Mouse (Mus musculus) megakaryocyte, adult 5-6 weeks (primary cell): ENCODE results near the gene Mrpl58. TPM values are rescaled to one million over a fixed set of nuclear protein-coding genes. Genes with fewer than 3 reads are reported as not detected.

ENCODE experiments used
- ATAC-seq: 2 replicates; pipeline ENCODE4 v1.8.0; 2016; ENCODE audit warnings: mild to moderate bottlenecking, inconsistent platforms; ENCODE audit not compliant: poor library complexity, severe bottlenecking
- total RNA-seq, 2 experiments: library from RNA; stranded (forward) in 1 of 2; stranded (reverse) in 1 of 2; fragments of 153-499, 151-499 nt in 1 of 2; fragments of 221-1000, 200-1000 nt in 1 of 2; gene quantifications; 2 replicates each; pipeline versions ENCODE4 v1.2.3 to v1.2.4; 2015 to 2017

The Mrpl58 gene
- total RNA-seq, 2 experiments from 2014 or later: 86.9 to 122 TPM

DNA sequence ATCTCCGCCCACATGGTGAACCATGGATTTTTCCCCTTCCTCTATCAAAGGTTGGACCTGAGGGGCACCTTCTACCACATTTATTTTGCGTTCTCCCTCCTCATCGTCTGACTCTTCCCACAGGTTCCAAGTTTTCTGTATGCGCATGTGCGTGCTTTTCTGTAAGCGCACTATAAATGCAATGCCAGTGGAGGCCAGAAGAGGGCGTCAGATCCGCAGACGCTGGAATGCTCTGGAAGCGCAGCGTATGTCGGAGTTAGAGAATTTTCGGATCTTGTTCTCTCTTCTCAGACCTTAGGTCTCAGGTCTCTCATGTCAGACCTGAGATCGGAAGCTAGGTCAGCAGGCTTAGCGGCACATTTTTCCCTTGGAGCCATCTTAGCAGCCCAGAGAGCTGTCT is 52.1 kb downstream of the Mrpl58 start:
- no peak for ATAC-seq

DNA sequence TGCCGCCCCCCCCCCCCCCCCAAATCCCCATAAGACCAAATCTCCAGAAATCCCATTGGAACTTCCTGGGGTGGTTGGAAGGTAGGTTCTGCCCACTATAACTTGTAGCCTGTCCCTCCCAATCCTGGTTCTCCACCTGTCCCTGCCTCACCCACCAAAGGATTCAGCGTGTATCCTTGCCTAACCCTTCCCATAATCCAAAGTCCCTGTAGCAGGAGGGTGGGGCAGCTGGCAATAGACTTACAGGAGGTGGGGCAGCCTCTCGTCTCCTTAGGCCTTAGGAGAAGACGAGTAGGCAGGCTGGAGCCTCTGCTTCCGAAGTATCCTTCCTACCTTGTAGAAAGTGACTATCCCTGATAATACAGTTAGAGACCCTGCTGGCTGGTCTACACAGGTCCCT is 52.6 kb downstream of the Mrpl58 start:
- ATAC-seq: no peak

DNA sequence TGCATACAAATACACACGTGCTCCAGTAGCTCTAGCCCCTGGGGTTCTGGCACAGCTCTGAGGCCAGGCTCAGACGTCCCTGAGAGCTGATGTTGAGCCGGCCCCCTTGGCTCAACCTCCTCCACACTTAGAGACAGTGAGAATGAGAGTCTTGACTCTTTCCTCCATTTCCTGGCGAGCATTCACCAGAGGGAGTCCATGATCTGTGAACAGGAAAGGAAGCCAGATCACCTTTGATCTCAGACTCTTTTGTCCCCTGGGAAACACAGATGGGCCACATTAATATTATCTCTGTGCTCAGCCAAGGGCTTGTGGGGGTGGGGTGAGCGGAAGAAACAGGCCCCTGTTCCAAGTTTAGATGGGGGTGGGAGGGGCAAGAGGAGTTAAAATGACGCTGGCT is 53.9 kb downstream of the Mrpl58 start:
- no peak for ATAC-seq

DNA sequence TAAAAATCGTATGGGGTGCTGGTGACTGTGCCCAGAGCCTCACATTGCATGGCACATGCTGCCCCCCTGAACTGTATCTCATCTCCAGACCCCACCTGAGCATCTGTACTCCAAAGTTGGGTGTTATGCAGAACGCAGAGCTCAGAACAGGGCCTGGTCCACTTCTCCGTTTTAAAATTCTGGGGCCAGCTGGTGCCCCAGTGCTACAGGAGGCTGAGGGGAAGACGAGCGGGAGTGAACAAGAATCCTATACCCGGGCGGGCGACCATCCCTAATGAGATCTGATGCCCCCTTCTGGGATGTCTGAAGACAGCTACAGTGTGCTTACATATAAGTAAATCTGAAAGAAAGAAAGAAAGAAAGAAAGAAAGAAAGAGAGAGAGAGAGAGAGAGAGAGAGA is 57.4 kb downstream of the Mrpl58 start:
- ATAC-seq: no peak

DNA sequence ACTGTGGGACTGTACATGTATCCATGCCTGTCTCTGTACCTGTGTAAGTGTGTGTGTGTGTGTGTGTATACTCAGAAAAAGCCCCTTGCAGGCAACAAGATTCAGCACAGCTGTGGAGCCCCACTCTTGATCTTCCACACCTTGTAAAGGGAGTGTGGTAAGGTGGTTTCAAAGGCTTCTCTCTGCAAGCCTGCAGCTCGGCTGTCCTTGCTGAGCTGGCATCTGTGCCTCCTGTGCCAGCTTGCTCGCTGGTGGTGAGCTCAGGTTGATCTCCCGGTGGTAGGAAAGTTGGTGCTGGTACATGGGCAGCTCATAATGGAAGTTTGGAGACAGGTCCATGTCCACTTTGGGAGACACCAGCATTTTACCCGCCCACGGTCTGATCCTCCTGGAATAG is 58.3 kb downstream of the Mrpl58 start:
- ATAC-seq: no peak

Other genes with a start within 250 kb of the Mrpl58 start
- 77.6 and 92.0 TPM in 2 replicates for gene Slc9a3r1, start 240.4 kb upstream of the Mrpl58 start, total RNA-seq (2015)
- 87.5 and 88.7 TPM in 2 replicates for gene Slc9a3r1, start 240.4 kb upstream of the Mrpl58 start, total RNA-seq (2017)
- gene Tmem104, start 216.3 kb upstream of the Mrpl58 start, total RNA-seq (2015): 23.9 and 25.7 TPM in 2 replicates
- gene Tmem104, start 216.3 kb upstream of the Mrpl58 start, total RNA-seq (2017): 6.1 and 8.7 TPM in 2 replicates
- gene Nat9, start 215.9 kb upstream of the Mrpl58 start, total RNA-seq (2015): 16.1 and 17.7 TPM in 2 replicates
- 23.9 and 36.1 TPM in 2 replicates for gene Nat9, start 215.9 kb upstream of the Mrpl58 start, total RNA-seq (2017)
- 0.05 TPM in 1 of 2 replicates, not detected in the other for gene Grin2c, start 136.5 kb upstream of the Mrpl58 start, total RNA-seq (2015)
- not detected in 2 replicates for gene Grin2c, start 136.5 kb upstream of the Mrpl58 start, total RNA-seq (2017)
- 4.4 and 5.6 TPM in 2 replicates for gene Fdxr, start 126.7 kb upstream of the Mrpl58 start, total RNA-seq (2015)
- 9.9 and 14.3 TPM in 2 replicates for gene Fdxr, start 126.7 kb upstream of the Mrpl58 start, total RNA-seq (2017)
- gene Fads6, start 106.1 kb upstream of the Mrpl58 start, total RNA-seq (2015): 0.58 and 0.71 TPM in 2 replicates
- gene Fads6, start 106.1 kb upstream of the Mrpl58 start, total RNA-seq (2017): 1.4 and 2.3 TPM in 2 replicates
- not detected in 2 replicates for gene Otop2, start 96.6 kb upstream of the Mrpl58 start, total RNA-seq (2015)
- not detected in 2 replicates for gene Otop2, start 96.6 kb upstream of the Mrpl58 start, total RNA-seq (2017)
- not detected in 2 replicates for gene Ush1g, start 81.7 kb upstream of the Mrpl58 start, total RNA-seq (2015)
- not detected in 2 replicates for gene Ush1g, start 81.7 kb upstream of the Mrpl58 start, total RNA-seq (2017)
- not detected in 2 replicates for gene Otop3, start 69.0 kb upstream of the Mrpl58 start, total RNA-seq (2015)
- gene Otop3, start 69.0 kb upstream of the Mrpl58 start, total RNA-seq (2017): not detected in 2 replicates
- gene Hid1, start 36.0 kb upstream of the Mrpl58 start, total RNA-seq (2015): 0.27 TPM in 1 of 2 replicates, not detected in the other
- gene Hid1, start 36.0 kb upstream of the Mrpl58 start, total RNA-seq (2017): 0.07 and 0.16 TPM in 2 replicates
- gene Cdr2l, start 21.8 kb upstream of the Mrpl58 start, total RNA-seq (2015): 0.21 and 0.58 TPM in 2 replicates
- 0.24 and 0.59 TPM in 2 replicates for gene Cdr2l, start 21.8 kb upstream of the Mrpl58 start, total RNA-seq (2017)
- 740 and 790 TPM in 2 replicates for gene Atp5h, start 16.2 kb downstream of the Mrpl58 start, total RNA-seq (2015)
- gene Atp5h, start 16.2 kb downstream of the Mrpl58 start, total RNA-seq (2017): 901 and 1,038 TPM in 2 replicates
- gene Kctd2, start 16.4 kb downstream of the Mrpl58 start, total RNA-seq (2015): 19.6 and 21.2 TPM in 2 replicates
- 14.5 and 16.8 TPM in 2 replicates for gene Kctd2, start 16.4 kb downstream of the Mrpl58 start, total RNA-seq (2017)
- gene Trim80, start 36.8 kb downstream of the Mrpl58 start, total RNA-seq (2015): not detected in 2 replicates
- not detected in 2 replicates for gene Trim80, start 36.8 kb downstream of the Mrpl58 start, total RNA-seq (2017)
- gene Slc16a5, start 58.7 kb downstream of the Mrpl58 start, total RNA-seq (2015): 0.09 and 0.42 TPM in 2 replicates
- 0.08 and 0.15 TPM in 2 replicates for gene Slc16a5, start 58.7 kb downstream of the Mrpl58 start, total RNA-seq (2017)
- gene Armc7, start 71.9 kb downstream of the Mrpl58 start, total RNA-seq (2015): 17.2 and 18.5 TPM in 2 replicates
- 19.8 and 38.6 TPM in 2 replicates for gene Armc7, start 71.9 kb downstream of the Mrpl58 start, total RNA-seq (2017)
- gene Nt5c, start 88.1 kb downstream of the Mrpl58 start, total RNA-seq (2015): 80.9 and 84.8 TPM in 2 replicates
- 104 and 113 TPM in 2 replicates for gene Nt5c, start 88.1 kb downstream of the Mrpl58 start, total RNA-seq (2017)
- gene Jpt1, start 110.6 kb downstream of the Mrpl58 start, total RNA-seq (2015): 211 and 220 TPM in 2 replicates
- 181 and 183 TPM in 2 replicates for gene Jpt1, start 110.6 kb downstream of the Mrpl58 start, total RNA-seq (2017)
- 507 and 587 TPM in 2 replicates for gene Sumo2, start 132.5 kb downstream of the Mrpl58 start, total RNA-seq (2015)
- 367 and 413 TPM in 2 replicates for gene Sumo2, start 132.5 kb downstream of the Mrpl58 start, total RNA-seq (2017)
- gene Nup85, start 160.7 kb downstream of the Mrpl58 start, total RNA-seq (2015): 52.2 and 59.7 TPM in 2 replicates
- gene Nup85, start 160.7 kb downstream of the Mrpl58 start, total RNA-seq (2017): 59.5 and 59.9 TPM in 2 replicates
- 29.0 and 30.2 TPM in 2 replicates for gene Mrps7, start 200.2 kb downstream of the Mrpl58 start, total RNA-seq (2015)
- 11.7 and 29.8 TPM in 2 replicates for gene Mrps7, start 200.2 kb downstream of the Mrpl58 start, total RNA-seq (2017)
- gene Gga3, start 200.3 kb downstream of the Mrpl58 start, total RNA-seq (2015): 30.8 and 34.0 TPM in 2 replicates
- gene Gga3, start 200.3 kb downstream of the Mrpl58 start, total RNA-seq (2017): 24.0 and 34.2 TPM in 2 replicates
- gene Mif4gd, start 209.2 kb downstream of the Mrpl58 start, total RNA-seq (2015): 23.6 and 28.0 TPM in 2 replicates
- 20.2 and 24.4 TPM in 2 replicates for gene Mif4gd, start 209.2 kb downstream of the Mrpl58 start, total RNA-seq (2017)
- 5.7 and 8.0 TPM in 2 replicates for gene Slc25a19, start 224.5 kb downstream of the Mrpl58 start, total RNA-seq (2015)
- gene Slc25a19, start 224.5 kb downstream of the Mrpl58 start, total RNA-seq (2017): 13.7 and 25.5 TPM in 2 replicates